Mouse (Mus musculus): ENCODE measurements at regions not wholly inside any gene's neighbourhood (a gene's known extent, or its start where the extent isn't known, plus 50 kb on each side); places are given as distances from the start of the nearest gene placed in this dataset.

GRCm38 (mm10) chr13:31107434-31107833 is 133.4 kb downstream of the Gm5447 start:
- Histone ChIP-seq H3K4me1 (no peaks in the 10 kb centered on the region), H3K27ac (replicated peaks) (no peak overlapping the region), H3K4me3 (no peak overlapping the region), H3K4me2 (replicated peaks) (no peak overlapping the region), H3K9ac (replicated peaks) (no peak overlapping the region), H3K27me3 (no peaks in the 10 kb centered on the region), H3K36me3 (no peaks in the 10 kb centered on the region), H3K9me3 (no peaks in the 10 kb centered on the region)
- ATAC-seq (ENCODE audit: low FRiP score, low read depth): no peak
- 80% methylated on average over 2 of the region's 2 CpGs for WGBS

DNA sequence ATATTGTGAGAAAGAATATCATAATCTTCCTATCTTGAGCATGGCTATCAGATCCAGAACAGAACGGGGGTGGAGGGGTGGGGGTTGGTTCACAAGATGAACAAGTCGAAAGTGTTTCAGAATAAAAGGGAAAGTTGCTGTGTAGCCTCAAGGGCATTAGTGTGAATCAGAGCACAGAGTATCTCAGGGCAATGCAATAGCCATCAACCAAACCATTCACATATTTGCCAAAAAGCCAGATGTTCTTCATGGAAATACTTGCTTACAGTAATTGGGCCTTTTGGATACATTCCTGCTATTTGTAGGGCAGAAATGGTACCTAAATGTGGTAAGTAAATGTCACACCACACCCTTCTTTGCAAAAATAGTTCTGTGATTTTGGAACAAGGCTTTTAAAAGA is 135.2 kb downstream of the Gm5447 start:
- ATAC-seq (ENCODE audit: low FRiP score, low read depth): no peak
- no peak overlapping the region for H3K4me3 ChIP-seq
- 90% methylated on average over 2 of the region's 2 CpGs for WGBS
- no peak overlapping the region for H3K9ac ChIP-seq (replicated peaks)
- H3K4me2 ChIP-seq (replicated peaks): no peak overlapping the region
- no peaks in the 10 kb centered on the region for H3K9me3 ChIP-seq
- no peaks in the 10 kb centered on the region for H3K27me3 ChIP-seq
- no peaks in the 10 kb centered on the region for H3K4me1 ChIP-seq
- H3K27ac ChIP-seq (replicated peaks): no peak overlapping the region
- H3K36me3 ChIP-seq: no peaks in the 10 kb centered on the region

DNA sequence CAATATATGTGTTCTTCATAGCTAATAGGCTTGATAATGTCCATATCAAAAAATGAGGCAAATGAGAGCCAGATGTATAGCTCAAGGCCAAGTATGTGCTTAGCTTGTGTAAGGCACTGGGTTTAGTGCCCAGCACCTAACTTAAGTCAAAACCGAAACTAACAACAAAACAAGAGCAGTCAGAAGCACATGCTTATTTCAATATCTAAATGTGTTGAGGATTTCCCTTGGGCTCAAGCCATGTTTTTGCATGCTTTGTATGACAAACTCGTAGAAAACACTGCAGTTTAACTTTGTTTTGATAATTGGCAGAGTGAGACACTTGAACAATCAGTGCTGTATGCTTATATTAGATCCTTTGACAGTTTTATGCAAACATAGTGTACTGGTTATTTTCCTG is 148.7 kb downstream of the Gm5447 start:
- H3K4me1 ChIP-seq: no peaks in the 10 kb centered on the region
- WGBS: 76% methylated on average over 2 of the region's 2 CpGs
- H3K4me3 ChIP-seq: no peak overlapping the region
- no peak overlapping the region for H3K9ac ChIP-seq (replicated peaks)
- no peak overlapping the region for H3K4me2 ChIP-seq (replicated peaks)
- H3K27ac ChIP-seq (replicated peaks): no peak overlapping the region
- H3K9me3 ChIP-seq: no peaks in the 10 kb centered on the region
- ATAC-seq (ENCODE audit: low FRiP score, low read depth): no peak
- no peaks in the 10 kb centered on the region for H3K27me3 ChIP-seq
- H3K36me3 ChIP-seq: no peaks in the 10 kb centered on the region

DNA sequence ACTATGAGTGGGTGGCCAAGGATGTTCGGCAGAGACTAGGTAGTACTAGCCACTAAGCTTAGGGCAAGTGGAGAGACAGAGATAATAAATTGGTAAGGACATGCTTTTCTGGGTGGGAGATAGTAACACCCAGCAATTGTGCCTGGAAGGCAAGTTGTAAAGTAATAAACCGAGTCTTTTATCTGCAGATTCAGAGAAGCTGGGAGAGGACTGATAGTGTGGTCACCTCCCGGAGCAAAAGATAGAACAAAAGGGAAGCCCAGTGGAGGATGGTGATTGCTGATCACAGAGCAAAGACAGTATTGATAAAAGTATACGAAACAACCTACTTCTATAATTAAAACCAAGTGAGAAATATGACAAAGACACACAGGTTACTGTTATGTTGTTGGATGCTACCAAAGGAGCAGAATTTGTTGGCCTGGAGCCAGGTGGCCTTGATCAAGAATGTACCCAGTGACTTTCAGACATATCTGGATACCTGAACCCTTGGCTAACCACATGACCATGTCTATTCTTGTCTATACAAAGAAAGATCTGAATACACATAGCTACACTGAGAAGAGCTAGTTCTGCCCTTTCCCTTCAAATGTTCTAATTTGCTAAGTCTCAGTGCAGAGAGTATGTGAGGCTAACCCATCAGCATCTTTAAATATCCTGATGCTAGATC is 150.7 kb downstream of the Gm5447 start:
- Histone ChIP-seq H3K27ac (replicated peaks) (no peak overlapping the region), H3K9me3 (no peaks in the 10 kb centered on the region), H3K4me1 (no peaks in the 10 kb centered on the region), H3K4me3 (no peak overlapping the region), H3K27me3 (no peaks in the 10 kb centered on the region), H3K9ac (replicated peaks) (no peak overlapping the region), H3K4me2 (replicated peaks) (no peak overlapping the region), H3K36me3 (no peaks in the 10 kb centered on the region)
- 88% methylated on average over 4 of the region's 4 CpGs for WGBS
- no peak for ATAC-seq (ENCODE audit: low FRiP score, low read depth)

- ATAC-seq (ENCODE audit: low FRiP score, low read depth): no peak
- H3K9me3 ChIP-seq: no peaks in the 10 kb centered on the region
- no peaks in the 10 kb centered on the region for H3K36me3 ChIP-seq
- no peak overlapping the region for H3K4me2 ChIP-seq (replicated peaks)
- H3K4me1 ChIP-seq: no peaks in the 10 kb centered on the region
- no peak overlapping the region for H3K9ac ChIP-seq (replicated peaks)
- H3K4me3 ChIP-seq: no peak overlapping the region
- WGBS: 91% methylated on average over 5 of the region's 5 CpGs
- H3K27ac ChIP-seq (replicated peaks): no peak overlapping the region
- no peaks in the 10 kb centered on the region for H3K27me3 ChIP-seq
These were observed 158.5 kb downstream of the Gm5447 start for GRCm38 (mm10) chr13:31132501-31132900.

- H3K36me3 ChIP-seq: no peaks in the 10 kb centered on the region
- ATAC-seq (ENCODE audit: low FRiP score, low read depth): no peak
- H3K27ac ChIP-seq (replicated peaks): no peak overlapping the region
- no peaks in the 10 kb centered on the region for H3K27me3 ChIP-seq
- no peaks in the 10 kb centered on the region for H3K4me1 ChIP-seq
- no peak overlapping the region for H3K9ac ChIP-seq (replicated peaks)
- H3K4me3 ChIP-seq: no peak overlapping the region
- 77% methylated on average over 3 of the region's 3 CpGs for WGBS
- H3K9me3 ChIP-seq: no peaks in the 10 kb centered on the region
- H3K4me2 ChIP-seq (replicated peaks): no peak overlapping the region
These were observed 165.7 kb downstream of the Gm5447 start for GRCm38 (mm10) chr13:31139686-31140085.

DNA sequence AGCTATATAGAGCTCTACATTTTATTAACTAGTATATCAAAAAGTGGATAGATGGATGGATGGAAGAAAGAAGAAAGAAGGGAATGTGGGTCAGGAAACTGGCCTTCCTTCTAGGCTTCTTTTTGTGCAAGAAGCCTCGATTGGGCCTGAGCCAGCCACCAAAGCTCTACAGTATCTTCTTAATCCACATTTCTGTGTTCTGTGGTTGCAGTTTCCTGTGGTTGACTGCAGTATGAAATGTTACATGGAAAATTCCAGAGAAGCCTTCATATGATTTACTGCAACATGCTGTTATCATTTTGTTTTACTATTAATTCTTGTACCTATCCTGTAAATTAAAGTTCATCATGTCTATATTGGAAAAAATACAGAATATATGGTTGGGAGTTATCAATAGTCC is 173.3 kb downstream of the Gm5447 start:
- Histone ChIP-seq H3K4me1 (no peaks in the 10 kb centered on the region), H3K9me3 (no peaks in the 10 kb centered on the region), H3K27me3 (no peaks in the 10 kb centered on the region), H3K4me3 (no peak overlapping the region), H3K27ac (replicated peaks) (no peak overlapping the region), H3K9ac (replicated peaks) (no peak overlapping the region), H3K36me3 (no peaks in the 10 kb centered on the region), H3K4me2 (replicated peaks) (no peak overlapping the region)
- ATAC-seq (ENCODE audit: low FRiP score, low read depth): no peak
- 60% methylated on average over 1 of the region's 1 CpGs for WGBS

DNA sequence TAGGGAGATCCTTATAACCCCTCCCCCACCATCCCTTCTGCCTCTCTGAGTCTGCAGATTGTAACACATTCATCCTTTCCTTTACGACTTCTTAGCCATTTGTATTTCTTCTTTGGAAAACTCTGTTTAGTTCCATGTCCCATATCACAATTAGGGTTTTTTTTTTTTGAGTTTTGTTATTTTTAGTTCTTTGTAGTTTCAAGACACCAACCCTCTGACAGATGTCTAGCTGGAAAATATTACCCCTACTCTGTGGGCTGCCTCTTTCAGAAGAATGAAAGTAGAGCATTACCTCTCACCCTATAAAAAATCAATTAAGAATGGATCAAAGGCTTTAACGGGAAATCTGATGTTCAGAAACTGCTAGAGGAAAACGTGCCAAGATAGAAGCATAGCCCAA is 180.1 kb downstream of the Gm5447 start:
- ATAC-seq (ENCODE audit: low FRiP score, low read depth): no peak
- H3K4me3 ChIP-seq: no peak overlapping the region
- no peaks in the 10 kb centered on the region for H3K27me3 ChIP-seq
- H3K4me1 ChIP-seq: no peaks in the 10 kb centered on the region
- no peak overlapping the region for H3K9ac ChIP-seq (replicated peaks)
- no peaks in the 10 kb centered on the region for H3K9me3 ChIP-seq
- WGBS: 73% methylated on average over 3 of the region's 3 CpGs
- H3K4me2 ChIP-seq (replicated peaks): no peak overlapping the region
- H3K27ac ChIP-seq (replicated peaks): no peak overlapping the region
- H3K36me3 ChIP-seq: no peaks in the 10 kb centered on the region

GRCm38 (mm10) chr13:31163878-31164495 is 190.0 kb downstream of the Gm5447 start:
- H3K9me3 ChIP-seq: no peaks in the 10 kb centered on the region
- H3K36me3 ChIP-seq: no peaks in the 10 kb centered on the region
- no peak overlapping the region for H3K4me3 ChIP-seq
- no peaks in the 10 kb centered on the region for H3K27me3 ChIP-seq
- H3K4me2 ChIP-seq (replicated peaks): no peak overlapping the region
- no peaks in the 10 kb centered on the region for H3K4me1 ChIP-seq
- no peak for ATAC-seq (ENCODE audit: low FRiP score, low read depth)
- WGBS: 89% methylated on average over 6 of the region's 6 CpGs
- H3K27ac ChIP-seq (replicated peaks): no peak overlapping the region
- H3K9ac ChIP-seq (replicated peaks): no peak overlapping the region

GRCm38 (mm10) chr13:31166286-31166685 is 192.3 kb downstream of the Gm5447 start:
- no peaks in the 10 kb centered on the region for H3K9me3 ChIP-seq
- H3K27ac ChIP-seq (replicated peaks): no peak overlapping the region
- ATAC-seq (ENCODE audit: low FRiP score, low read depth): no peak
- H3K27me3 ChIP-seq: no peaks in the 10 kb centered on the region
- H3K4me3 ChIP-seq: no peak overlapping the region
- no peaks in the 10 kb centered on the region for H3K36me3 ChIP-seq
- H3K9ac ChIP-seq (replicated peaks): no peak overlapping the region
- H3K4me1 ChIP-seq: no peaks in the 10 kb centered on the region
- WGBS: 80% methylated on average over 5 of the region's 5 CpGs
- no peak overlapping the region for H3K4me2 ChIP-seq (replicated peaks)

DNA sequence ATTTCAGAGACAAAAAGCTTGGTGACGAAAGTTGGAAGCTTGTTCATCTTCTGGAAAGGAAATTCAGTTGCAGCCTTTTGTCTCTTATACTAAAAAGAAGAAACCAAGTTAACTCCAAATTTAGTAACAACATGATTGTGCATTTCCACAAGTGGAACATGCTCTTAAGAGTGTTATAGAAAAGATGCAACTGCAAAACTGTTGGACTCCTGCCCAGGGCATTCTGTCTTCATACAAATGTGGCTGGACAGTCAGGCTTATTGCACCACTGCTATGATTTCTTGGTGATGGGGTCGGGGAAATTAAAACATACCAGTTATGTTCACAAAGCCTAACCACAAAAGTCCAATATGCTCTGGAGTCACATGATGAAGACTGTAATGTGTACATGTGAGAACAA is 194.8 kb downstream of the Gm5447 start:
- no peak overlapping the region for H3K4me3 ChIP-seq
- no peak overlapping the region for H3K4me2 ChIP-seq (replicated peaks)
- H3K9me3 ChIP-seq: no peaks in the 10 kb centered on the region
- H3K36me3 ChIP-seq: no peaks in the 10 kb centered on the region
- WGBS: 81% methylated on average over 2 of the region's 2 CpGs
- no peak overlapping the region for H3K9ac ChIP-seq (replicated peaks)
- H3K27me3 ChIP-seq: no peaks in the 10 kb centered on the region
- no peak overlapping the region for H3K27ac ChIP-seq (replicated peaks)
- H3K4me1 ChIP-seq: no peaks in the 10 kb centered on the region
- no peak for ATAC-seq (ENCODE audit: low FRiP score, low read depth)

DNA sequence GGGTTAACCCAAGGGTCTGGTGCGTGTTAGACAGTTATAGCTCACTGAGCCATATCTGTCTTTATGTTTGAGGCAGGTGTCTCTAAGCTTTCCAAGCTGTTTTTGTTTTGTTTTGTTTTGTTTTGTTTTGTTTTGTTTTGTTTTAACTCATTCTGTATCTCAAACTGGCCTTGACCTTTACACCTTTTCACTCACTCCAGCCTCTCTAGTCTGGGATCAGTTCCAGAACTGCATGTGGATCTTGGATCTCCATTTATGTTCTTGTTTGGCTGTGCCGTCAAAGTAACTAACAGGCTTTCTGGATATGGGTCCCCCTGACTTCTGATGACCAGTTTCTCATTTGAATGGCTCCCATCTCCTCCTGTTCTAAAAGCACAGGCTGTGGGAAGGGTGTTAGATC is 197.7 kb downstream of the Gm5447 start:
- Histone ChIP-seq H3K27me3 (no peaks in the 10 kb centered on the region), H3K4me3 (no peak overlapping the region), H3K4me2 (replicated peaks) (no peak overlapping the region), H3K9me3 (no peaks in the 10 kb centered on the region), H3K9ac (replicated peaks) (no peak overlapping the region), H3K36me3 (no peaks in the 10 kb centered on the region), H3K27ac (replicated peaks) (no peak overlapping the region), H3K4me1 (no peaks in the 10 kb centered on the region)
- ATAC-seq (ENCODE audit: low FRiP score, low read depth): no peak
- WGBS: 91% methylated on average over 2 of the region's 2 CpGs

DNA sequence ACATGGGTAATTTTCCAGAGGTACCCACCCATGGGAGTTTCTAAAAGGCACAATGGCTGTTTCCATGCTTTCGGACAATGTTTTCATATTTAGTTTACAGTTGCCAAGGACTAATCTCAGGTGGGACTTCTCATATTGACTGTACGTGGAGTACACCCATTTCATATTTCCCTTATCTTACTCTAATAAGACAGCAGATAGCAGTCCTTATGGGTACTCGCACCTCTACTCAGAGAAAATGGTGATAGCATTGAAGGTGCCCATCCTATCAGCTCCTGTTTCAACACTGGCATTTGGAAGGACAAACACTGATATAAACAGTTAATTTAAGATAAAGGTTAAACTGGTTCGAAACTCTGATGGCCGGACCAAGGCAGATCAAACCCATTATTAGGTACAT is 198.6 kb downstream of the Gm5447 start:
- ATAC-seq (ENCODE audit: low FRiP score, low read depth): no peak
- H3K9me3 ChIP-seq: no peaks in the 10 kb centered on the region
- H3K27me3 ChIP-seq: no peaks in the 10 kb centered on the region
- H3K4me3 ChIP-seq: no peak overlapping the region
- no peak overlapping the region for H3K27ac ChIP-seq (replicated peaks)
- no peaks in the 10 kb centered on the region for H3K4me1 ChIP-seq
- H3K4me2 ChIP-seq (replicated peaks): no peak overlapping the region
- H3K9ac ChIP-seq (replicated peaks): no peak overlapping the region
- no peaks in the 10 kb centered on the region for H3K36me3 ChIP-seq
- 91% methylated on average over 5 of the region's 5 CpGs for WGBS
